Mouse (Mus musculus): ENCODE data around the gene Drc7. TPM values are rescaled to one million over a fixed set of nuclear protein-coding genes. Genes with fewer than 3 reads are reported as not detected.

The Drc7 gene
- polyA plus RNA-seq, 1 experiment from 2014 or later: 0.05 TPM

DNA sequence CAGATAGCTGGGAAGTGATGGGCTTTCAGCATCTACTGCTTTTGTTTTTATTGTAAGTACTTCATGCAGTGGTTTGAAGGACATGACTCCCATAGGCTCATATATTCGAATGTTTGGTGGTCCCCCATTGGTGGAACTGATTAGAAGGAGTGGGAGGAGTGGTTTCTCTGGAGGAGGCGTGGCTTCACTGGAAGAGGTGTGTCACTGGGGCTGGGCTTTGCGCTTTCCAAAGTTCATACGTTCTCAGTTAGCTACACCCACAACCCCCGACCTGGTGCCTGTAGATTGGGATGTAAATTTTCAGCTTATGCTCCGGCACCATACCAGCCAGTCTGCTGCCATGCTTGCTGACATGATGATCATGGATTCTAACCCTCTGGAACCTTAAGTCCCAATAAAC is 465 bp upstream of the Drc7 start:
- H3K9me3 ChIP-seq (ENCODE audit: low read length): no peaks in the 10 kb centered on the region
- no peaks in the 10 kb centered on the region for H3K27me3 ChIP-seq (ENCODE audit: insufficient read depth, low read length)
- no peak overlapping the region for H3K9ac ChIP-seq (replicated peaks; ENCODE audit: low read length)
- H3K4me3 ChIP-seq (ENCODE audit: low read length): no peak overlapping the region
- no peaks in the 10 kb centered on the region for H3K4me1 ChIP-seq (ENCODE audit: insufficient read depth, low read length)
- 65% methylated on average over 6 of the region's 6 CpGs for WGBS
- ATAC-seq (ENCODE audit: low FRiP score, low TSS enrichment): no peak
- H3K27ac ChIP-seq (ENCODE audit: low read length): no peak overlapping the region
- H3K36me3 ChIP-seq (ENCODE audit: insufficient read depth, low read length): no peaks in the 10 kb centered on the region
- H3K4me2 ChIP-seq (replicated peaks; ENCODE audit: low read depth, low read length): no peak overlapping the region

DNA sequence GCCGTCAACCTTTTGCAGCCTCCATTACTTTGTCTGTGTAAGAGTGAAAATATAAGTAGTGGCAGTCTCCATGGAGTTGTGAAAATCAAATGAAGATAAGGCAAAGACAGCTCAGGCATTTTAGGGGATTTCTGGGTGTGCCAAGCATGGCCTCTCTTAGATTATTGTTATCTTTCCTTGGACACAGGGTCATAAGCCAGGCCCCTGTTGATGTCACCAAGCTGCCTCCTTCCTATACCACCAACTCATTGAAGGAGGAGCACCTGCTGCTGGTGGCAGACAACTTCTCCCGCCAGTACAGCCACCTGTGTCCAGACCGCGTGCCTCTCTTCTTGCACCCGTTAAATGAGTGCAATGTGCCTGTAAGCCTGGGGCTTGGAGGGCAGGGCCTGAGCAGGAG is 1.5 kb downstream of the Drc7 start:
- Histone ChIP-seq H3K4me1 (ENCODE audit: insufficient read depth, low read length) (no peaks in the 10 kb centered on the region), H3K27me3 (ENCODE audit: insufficient read depth, low read length) (no peaks in the 10 kb centered on the region)

DNA sequence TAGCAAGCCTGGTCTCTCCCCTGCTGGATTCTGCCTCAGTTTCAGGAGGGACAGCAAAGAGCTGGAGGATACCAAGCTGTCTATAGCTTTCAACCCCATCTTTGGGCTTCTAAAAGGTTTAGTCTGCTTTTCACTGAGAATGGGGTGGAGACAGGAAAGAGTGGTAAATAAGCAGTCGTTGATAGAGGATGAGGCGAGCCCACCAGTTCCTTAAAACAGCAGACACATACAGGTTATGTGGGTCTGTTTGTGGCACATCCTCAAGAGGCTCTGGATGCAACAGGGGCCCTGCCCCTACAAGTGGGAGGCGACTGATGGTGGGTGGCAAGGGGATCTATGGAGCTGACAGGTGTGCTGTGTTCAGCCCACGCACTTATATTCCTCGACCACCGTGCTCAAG is 3.8 kb downstream of the Drc7 start:
- WGBS: 72% methylated on average over 6 of the region's 6 CpGs

More for the DNA sequence above, 1.5 kb downstream of the Drc7 start:
- Histone ChIP-seq H3K9me3 (ENCODE audit: low read length) (no peaks in the 10 kb centered on the region), H3K9ac (replicated peaks; ENCODE audit: low read length) (no peak overlapping the region), H3K4me3 (ENCODE audit: low read length) (no peak overlapping the region), H3K36me3 (ENCODE audit: insufficient read depth, low read length) (no peaks in the 10 kb centered on the region), H3K4me2 (replicated peaks; ENCODE audit: low read depth, low read length) (no peak overlapping the region), H3K27ac (ENCODE audit: low read length) (no peak overlapping the region)
- WGBS: 87% methylated on average over 5 of the region's 5 CpGs
- ATAC-seq (ENCODE audit: low FRiP score, low TSS enrichment): no peak

DNA sequence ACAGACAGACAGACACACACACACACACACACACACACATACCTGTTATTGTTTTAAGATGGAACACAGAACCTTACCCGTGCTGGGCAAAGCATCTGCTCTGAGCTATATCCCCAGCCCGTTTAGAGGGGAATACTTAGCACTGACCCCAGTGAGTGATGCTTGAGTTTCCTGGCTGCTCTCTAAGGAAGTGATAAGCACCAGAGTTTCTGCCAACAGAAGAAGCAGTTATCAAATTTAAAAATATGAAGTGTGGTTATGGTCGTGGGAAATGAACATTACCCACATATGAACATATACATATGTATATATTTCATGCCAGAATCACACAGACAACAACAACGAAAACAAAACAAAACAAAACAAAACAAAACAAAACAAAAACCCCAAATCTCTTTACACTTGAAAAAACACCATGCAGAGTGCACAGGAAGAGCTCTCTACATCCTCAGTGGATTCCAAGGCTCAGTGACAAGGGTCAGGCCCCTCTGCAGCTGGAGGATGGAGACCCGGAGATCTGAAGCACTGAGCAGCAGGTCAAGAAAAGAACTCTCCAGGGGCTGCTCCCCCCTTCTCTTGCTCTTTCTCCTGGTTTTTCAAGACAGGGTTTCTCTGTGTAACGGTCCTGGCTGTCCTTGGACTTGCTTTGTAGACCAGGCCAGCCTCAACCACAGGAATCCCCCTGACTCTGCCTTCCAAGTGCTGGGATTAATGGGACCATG is 5.1 kb downstream of the Drc7 start:
- WGBS: 54% methylated on average over 6 of the region's 6 CpGs

More for the DNA sequence above, 3.8 kb downstream of the Drc7 start:
- Histone ChIP-seq H3K4me1 (ENCODE audit: insufficient read depth, low read length) (no peaks in the 10 kb centered on the region), H3K4me3 (ENCODE audit: low read length) (no peak overlapping the region), H3K9me3 (ENCODE audit: low read length) (no peaks in the 10 kb centered on the region), H3K27me3 (ENCODE audit: insufficient read depth, low read length) (no peaks in the 10 kb centered on the region), H3K27ac (ENCODE audit: low read length) (no peak overlapping the region), H3K36me3 (ENCODE audit: insufficient read depth, low read length) (no peaks in the 10 kb centered on the region), H3K4me2 (replicated peaks; ENCODE audit: low read depth, low read length) (no peak overlapping the region), H3K9ac (replicated peaks; ENCODE audit: low read length) (no peak overlapping the region)
- no peak for ATAC-seq (ENCODE audit: low FRiP score, low TSS enrichment)

DNA sequence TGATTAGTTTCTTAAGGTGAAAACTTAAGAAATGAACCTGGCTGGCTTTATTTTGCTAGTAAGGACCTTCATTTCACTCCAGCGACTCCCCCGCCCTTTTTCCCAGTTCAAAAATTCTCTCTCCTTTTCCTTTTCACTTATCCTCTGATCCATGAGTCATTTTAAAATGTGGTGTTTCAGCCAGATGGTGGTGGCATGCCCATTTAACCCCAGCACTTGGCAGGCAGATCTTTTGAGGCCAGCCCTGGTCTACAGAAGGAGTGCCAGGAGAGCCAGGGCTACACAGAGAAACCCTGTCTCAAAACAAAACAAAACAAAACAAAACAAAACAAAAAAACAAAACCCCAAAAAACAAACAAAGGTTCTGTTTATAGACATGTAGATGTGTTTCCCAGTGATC is 9.6 kb downstream of the Drc7 start:
- no peak for ATAC-seq (ENCODE audit: low FRiP score, low TSS enrichment)
- H3K4me3 ChIP-seq (ENCODE audit: low read length): no peak overlapping the region
- no peak overlapping the region for H3K4me2 ChIP-seq (replicated peaks; ENCODE audit: low read depth, low read length)
- no peaks in the 10 kb centered on the region for H3K4me1 ChIP-seq (ENCODE audit: insufficient read depth, low read length)
- H3K9me3 ChIP-seq (ENCODE audit: low read length): no peaks in the 10 kb centered on the region
- no peaks in the 10 kb centered on the region for H3K36me3 ChIP-seq (ENCODE audit: insufficient read depth, low read length)
- no peak overlapping the region for H3K9ac ChIP-seq (replicated peaks; ENCODE audit: low read length)
- WGBS: 84% methylated on average over 2 of the region's 2 CpGs
- H3K27ac ChIP-seq (ENCODE audit: low read length): no peak overlapping the region
- no peaks in the 10 kb centered on the region for H3K27me3 ChIP-seq (ENCODE audit: insufficient read depth, low read length)

More for the DNA sequence above, 5.1 kb downstream of the Drc7 start:
- Histone ChIP-seq H3K27ac (ENCODE audit: low read length) (no peak overlapping the region), H3K4me3 (ENCODE audit: low read length) (no peak overlapping the region), H3K27me3 (ENCODE audit: insufficient read depth, low read length) (no peaks in the 10 kb centered on the region), H3K4me1 (ENCODE audit: insufficient read depth, low read length) (no peaks in the 10 kb centered on the region), H3K36me3 (ENCODE audit: insufficient read depth, low read length) (no peaks in the 10 kb centered on the region), H3K9ac (replicated peaks; ENCODE audit: low read length) (no peak overlapping the region), H3K9me3 (ENCODE audit: low read length) (no peaks in the 10 kb centered on the region), H3K4me2 (replicated peaks; ENCODE audit: low read depth, low read length) (no peak overlapping the region)
- ATAC-seq (ENCODE audit: low FRiP score, low TSS enrichment): no peak

DNA sequence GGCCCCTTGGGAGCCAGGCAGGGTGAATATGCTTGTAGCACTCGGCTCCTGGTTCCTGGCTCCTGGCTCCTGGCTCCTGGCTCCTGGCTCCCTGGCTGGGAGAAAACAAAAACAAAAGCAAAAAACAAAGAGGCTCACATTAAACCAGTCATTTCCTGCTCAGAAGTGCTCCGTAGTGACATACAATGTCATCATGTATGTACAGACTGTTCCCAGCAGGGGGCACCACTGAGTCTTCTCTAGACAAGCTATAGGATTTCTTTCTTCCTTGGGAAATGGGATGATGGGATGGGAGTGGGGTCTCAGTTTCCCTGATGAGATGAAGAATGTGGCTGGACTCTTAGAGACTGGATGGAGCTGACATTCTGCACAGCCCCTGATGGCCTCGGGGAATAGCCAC is 12.7 kb downstream of the Drc7 start:
- Histone ChIP-seq H3K36me3 (ENCODE audit: insufficient read depth, low read length) (no peaks in the 10 kb centered on the region), H3K27ac (ENCODE audit: low read length) (no peak overlapping the region), H3K4me1 (ENCODE audit: insufficient read depth, low read length) (no peaks in the 10 kb centered on the region), H3K27me3 (ENCODE audit: insufficient read depth, low read length) (no peaks in the 10 kb centered on the region), H3K9ac (replicated peaks; ENCODE audit: low read length) (no peak overlapping the region), H3K4me2 (replicated peaks; ENCODE audit: low read depth, low read length) (no peak overlapping the region), H3K4me3 (ENCODE audit: low read length) (no peak overlapping the region), H3K9me3 (ENCODE audit: low read length) (no peaks in the 10 kb centered on the region)
- whole genome bisulfite sequencing: 53% methylated on average over 3 of the region's 3 CpGs
- 0 out of 2 replicates have a peak, but pooled peaks have one; percentile 12 for ATAC-seq (ENCODE audit: low FRiP score, low TSS enrichment)

DNA sequence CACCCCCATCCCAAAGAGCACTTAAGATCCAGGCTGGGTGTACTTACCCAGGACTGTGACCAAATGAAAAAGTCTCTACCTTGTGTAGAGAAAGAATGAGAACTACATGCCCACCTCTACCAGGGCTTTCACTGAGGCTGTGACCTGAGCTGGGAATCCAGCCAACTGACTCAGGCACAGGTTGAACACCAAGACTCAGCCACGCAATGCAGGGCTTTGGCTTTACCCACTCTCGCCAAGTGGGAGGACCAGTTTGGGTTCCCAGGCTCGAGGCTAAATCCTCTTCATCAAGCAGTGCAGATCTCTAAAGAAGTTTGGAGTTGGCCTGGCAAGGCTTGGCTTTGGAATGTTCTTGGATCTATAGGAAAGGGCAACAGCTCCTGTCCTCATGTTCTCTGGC is 20.6 kb downstream of the Drc7 start:
- Histone ChIP-seq H3K27me3 (ENCODE audit: insufficient read depth, low read length) (no peaks in the 10 kb centered on the region), H3K9ac (replicated peaks; ENCODE audit: low read length) (no peak overlapping the region), H3K9me3 (ENCODE audit: low read length) (no peaks in the 10 kb centered on the region), H3K4me1 (ENCODE audit: insufficient read depth, low read length) (no peaks in the 10 kb centered on the region), H3K36me3 (ENCODE audit: insufficient read depth, low read length) (no peaks in the 10 kb centered on the region), H3K4me2 (replicated peaks; ENCODE audit: low read depth, low read length) (no peak overlapping the region), H3K4me3 (ENCODE audit: low read length) (no peak overlapping the region), H3K27ac (ENCODE audit: low read length) (no peak overlapping the region)
- 77% methylated on average over 3 of the region's 3 CpGs for WGBS
- no peak for ATAC-seq (ENCODE audit: low FRiP score, low TSS enrichment)

DNA sequence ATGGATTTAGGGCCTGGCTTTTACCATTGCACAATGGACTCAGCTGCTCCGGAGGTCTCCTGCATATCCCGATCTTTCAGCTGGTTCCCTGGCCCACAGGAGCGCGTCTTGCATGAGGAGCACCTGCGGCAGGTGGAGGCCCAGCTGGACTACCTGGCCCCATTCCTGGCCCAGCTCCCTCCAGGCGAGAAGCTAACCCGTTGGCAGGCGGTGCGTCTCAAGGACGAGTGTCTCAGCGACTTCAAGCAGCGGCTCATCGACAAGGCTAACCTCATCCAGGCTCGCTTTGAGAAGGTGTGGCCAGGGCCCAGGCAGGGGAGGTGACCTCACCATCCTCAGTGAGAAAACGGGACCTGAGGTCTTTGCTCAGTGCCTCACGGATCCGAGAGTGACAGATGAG is 21.2 kb downstream of the Drc7 start:
- Histone ChIP-seq H3K9me3 (ENCODE audit: low read length) (no peaks in the 10 kb centered on the region), H3K36me3 (ENCODE audit: insufficient read depth, low read length) (no peaks in the 10 kb centered on the region), H3K9ac (replicated peaks; ENCODE audit: low read length) (no peak overlapping the region), H3K4me1 (ENCODE audit: insufficient read depth, low read length) (no peaks in the 10 kb centered on the region), H3K4me3 (ENCODE audit: low read length) (no peak overlapping the region), H3K4me2 (replicated peaks; ENCODE audit: low read depth, low read length) (no peak overlapping the region), H3K27ac (ENCODE audit: low read length) (no peak overlapping the region), H3K27me3 (ENCODE audit: insufficient read depth, low read length) (no peaks in the 10 kb centered on the region)
- WGBS: 80% methylated on average over 17 of the region's 17 CpGs
- no peak for ATAC-seq (ENCODE audit: low FRiP score, low TSS enrichment)

DNA sequence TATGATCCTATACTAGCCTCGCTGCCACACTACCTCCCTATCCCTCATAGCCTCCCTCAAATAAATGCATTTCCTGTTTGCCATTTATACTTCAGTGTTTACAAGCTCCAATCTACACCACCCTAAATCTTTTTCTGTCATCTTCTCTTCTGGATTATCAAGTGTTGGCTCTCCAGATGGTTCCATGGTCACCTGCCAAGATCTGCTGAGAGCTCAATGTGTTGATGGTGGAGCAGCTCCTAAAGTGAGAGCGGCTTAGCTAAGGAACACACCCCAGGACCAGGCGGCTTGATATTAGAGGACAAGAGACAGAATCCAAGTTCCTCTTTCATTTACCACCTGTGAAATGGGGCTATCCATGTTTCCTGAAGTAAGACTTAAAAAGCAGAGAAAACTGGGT is 23.2 kb downstream of the Drc7 start:
- WGBS: 81% methylated on average over 3 of the region's 3 CpGs

DNA sequence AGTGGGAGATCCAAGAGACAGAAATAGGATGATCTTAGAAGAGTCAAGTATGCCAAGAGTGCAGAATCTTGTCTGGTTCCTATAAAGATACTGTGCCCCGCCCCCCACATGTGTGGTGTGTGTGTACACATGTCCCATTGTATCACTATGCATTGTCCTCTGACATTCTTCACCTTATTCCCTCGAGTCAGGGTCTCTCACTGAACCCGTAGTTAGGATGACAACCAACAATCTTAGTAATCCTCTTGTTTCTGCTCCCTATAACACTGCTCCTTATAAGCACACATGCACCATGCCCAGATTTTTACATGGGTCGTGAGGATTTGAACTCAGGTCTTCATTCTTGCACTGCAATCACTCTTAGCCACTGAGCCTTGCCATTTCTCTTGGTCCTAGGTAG is 24.4 kb downstream of the Drc7 start:
- 80% methylated on average over 4 of the region's 4 CpGs for WGBS
- Histone ChIP-seq H3K9me3 (ENCODE audit: low read length) (no peaks in the 10 kb centered on the region), H3K27ac (ENCODE audit: low read length) (no peak overlapping the region), H3K4me3 (ENCODE audit: low read length) (no peak overlapping the region), H3K36me3 (ENCODE audit: insufficient read depth, low read length) (0 out of 2 replicates have a peak, but pooled peaks cover 3% of the 10 kb centered on the region), H3K4me2 (replicated peaks; ENCODE audit: low read depth, low read length) (no peak overlapping the region), H3K9ac (replicated peaks; ENCODE audit: low read length) (no peak overlapping the region), H3K4me1 (ENCODE audit: insufficient read depth, low read length) (peaks cover 9% of the 10 kb centered on the region), H3K27me3 (ENCODE audit: insufficient read depth, low read length) (no peaks in the 10 kb centered on the region)
- no peak for ATAC-seq (ENCODE audit: low FRiP score, low TSS enrichment)

More for the DNA sequence above, 23.2 kb downstream of the Drc7 start:
- Histone ChIP-seq H3K4me1 (ENCODE audit: insufficient read depth, low read length) (peaks cover 9% of the 10 kb centered on the region), H3K27me3 (ENCODE audit: insufficient read depth, low read length) (no peaks in the 10 kb centered on the region), H3K36me3 (ENCODE audit: insufficient read depth, low read length) (no peaks in the 10 kb centered on the region), H3K4me3 (ENCODE audit: low read length) (no peak overlapping the region), H3K4me2 (replicated peaks; ENCODE audit: low read depth, low read length) (no peak overlapping the region), H3K9me3 (ENCODE audit: low read length) (no peaks in the 10 kb centered on the region), H3K9ac (replicated peaks; ENCODE audit: low read length) (no peak overlapping the region), H3K27ac (ENCODE audit: low read length) (no peak overlapping the region)
- ATAC-seq (ENCODE audit: low FRiP score, low TSS enrichment): no peak

Data from kidney, embryonic 16.5 days (tissue).